Mouse (Mus musculus) lung, postnatal 14 days (tissue): ENCODE measurements around the gene Map4k4.

Source experiments
- DNase-seq: peaks from one replicate; pipeline ENCODE4 v3.0.0; 2021

The Map4k4 gene

DNA sequence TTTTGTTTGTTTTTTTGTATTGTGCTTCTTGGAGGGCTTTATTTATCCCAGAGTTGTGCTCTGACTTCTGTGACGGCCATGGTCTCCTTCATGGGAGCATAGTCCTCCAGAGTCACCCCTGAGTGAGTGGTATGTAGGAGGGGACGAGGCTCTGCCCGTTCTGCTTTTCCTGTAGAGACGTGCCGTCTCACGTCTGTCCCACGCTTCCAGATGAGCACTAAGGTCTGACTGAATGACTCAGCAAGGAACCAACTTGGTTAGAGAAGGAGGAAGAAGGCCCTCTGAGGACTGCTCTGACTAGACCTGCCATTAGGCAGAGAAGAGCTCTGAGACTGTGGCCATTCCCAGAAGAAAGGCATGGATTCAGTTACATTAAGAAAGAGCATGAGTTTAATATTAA lies 68.3 kb downstream of the Map4k4 start:
- no peak for DNase-seq

DNA sequence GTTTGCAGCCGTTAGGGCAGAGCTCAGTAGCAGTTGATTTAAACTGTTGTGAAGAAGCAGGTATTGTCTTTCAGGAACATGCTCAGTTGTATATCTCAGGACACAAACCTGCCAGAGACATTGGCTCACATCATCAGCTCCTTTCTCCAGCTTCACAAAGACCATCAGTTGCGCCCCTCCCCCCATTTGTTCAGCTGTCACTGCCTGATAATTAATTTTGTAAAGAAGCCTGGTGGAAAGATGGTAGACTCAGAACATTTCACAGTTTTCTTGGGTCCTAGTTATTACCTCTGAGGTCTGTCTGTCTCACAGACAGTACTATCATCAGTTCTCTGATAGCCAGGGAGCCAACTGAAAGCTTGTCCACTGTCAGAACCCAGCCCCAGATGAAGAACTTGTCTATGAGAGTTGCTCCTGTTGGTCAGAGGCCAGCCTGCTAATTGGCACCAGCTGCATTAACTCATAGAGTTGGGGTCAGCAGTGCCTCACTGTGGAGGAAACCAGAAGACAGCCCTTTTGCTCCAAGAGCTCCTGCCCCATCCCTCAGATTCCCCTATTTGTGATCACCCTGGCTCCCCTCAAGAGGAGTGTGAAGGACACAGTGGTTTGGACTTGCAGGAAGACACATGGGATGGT lies 69.2 kb downstream of the Map4k4 start:
- DNase-seq = no peak

DNA sequence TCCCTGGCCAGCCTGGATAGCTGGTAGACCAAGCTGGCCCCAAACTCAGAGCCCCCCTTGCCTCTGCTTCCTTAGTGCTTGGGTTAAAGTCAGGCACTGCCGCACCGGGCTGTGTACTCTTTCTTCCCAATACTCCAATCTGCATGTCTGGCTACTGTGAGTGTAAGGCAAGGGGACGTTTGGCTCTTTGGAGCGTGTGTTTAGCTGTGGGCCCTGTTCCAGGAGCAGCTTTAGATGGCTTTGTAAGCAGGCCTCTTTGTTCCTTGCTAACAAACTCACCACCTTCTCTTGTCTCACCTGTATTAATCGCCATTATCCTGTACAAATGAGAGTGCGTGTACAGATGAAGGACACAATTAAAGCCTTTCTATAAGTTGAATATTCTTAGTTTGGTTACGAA lies 71.7 kb downstream of the Map4k4 start:
- DNase-seq = no peak

DNA sequence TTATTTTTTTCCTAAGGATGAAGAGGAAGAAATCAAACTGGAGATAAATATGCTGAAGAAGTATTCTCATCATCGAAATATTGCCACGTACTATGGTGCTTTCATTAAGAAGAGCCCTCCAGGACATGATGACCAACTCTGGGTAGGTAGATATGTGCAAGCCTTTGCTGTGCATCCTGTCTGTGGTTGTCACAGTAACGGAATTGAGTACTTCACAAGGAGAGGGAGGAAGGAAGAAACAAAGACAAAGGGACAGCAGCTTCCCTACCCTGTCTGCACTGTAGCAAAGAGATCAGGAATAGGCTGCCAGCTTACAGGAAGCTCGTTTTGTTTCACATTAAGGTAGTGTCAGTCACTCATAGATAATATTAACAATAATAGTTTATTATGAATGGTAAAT lies 73.2 kb downstream of the Map4k4 start:
- no peak for DNase-seq

DNA sequence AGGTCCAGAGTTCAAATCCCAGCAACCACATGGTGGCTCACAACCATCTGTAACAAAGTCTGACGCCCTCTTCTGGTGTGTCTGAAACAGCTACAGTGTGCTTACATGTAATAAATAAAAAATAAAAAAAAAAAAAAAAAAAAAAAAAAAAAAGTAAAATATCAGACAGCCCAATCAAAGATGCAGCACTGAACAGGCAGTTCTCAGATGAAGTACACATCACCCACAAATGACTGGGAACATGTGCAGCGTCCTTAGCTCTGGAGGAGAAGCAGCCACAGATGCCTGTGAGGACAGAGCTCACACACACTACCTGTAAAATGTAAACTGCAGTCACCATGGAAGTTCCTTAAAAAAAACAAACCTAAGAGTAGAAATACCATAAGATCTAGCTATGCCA lies 74.3 kb downstream of the Map4k4 start:
- DNase-seq = no peak

DNA sequence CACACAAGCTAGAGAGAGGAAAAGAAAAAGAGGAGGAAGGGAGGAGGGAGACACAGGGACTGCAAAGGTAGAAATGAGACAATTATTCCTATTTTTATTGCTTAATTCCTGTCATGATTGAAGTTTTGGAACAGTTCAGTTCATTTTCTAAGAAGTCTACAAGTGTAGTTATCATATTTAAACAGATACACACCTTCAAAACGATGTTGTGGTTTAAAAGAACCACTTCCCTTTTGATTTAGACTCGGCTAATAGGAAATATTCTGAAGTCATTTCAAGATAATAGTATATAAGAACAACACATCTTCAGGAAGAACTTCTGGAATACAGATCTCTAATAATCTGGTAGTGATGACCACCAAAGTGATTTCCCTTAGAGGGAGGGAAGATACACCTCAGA lies 75.4 kb downstream of the Map4k4 start:
- no peak for DNase-seq

DNA sequence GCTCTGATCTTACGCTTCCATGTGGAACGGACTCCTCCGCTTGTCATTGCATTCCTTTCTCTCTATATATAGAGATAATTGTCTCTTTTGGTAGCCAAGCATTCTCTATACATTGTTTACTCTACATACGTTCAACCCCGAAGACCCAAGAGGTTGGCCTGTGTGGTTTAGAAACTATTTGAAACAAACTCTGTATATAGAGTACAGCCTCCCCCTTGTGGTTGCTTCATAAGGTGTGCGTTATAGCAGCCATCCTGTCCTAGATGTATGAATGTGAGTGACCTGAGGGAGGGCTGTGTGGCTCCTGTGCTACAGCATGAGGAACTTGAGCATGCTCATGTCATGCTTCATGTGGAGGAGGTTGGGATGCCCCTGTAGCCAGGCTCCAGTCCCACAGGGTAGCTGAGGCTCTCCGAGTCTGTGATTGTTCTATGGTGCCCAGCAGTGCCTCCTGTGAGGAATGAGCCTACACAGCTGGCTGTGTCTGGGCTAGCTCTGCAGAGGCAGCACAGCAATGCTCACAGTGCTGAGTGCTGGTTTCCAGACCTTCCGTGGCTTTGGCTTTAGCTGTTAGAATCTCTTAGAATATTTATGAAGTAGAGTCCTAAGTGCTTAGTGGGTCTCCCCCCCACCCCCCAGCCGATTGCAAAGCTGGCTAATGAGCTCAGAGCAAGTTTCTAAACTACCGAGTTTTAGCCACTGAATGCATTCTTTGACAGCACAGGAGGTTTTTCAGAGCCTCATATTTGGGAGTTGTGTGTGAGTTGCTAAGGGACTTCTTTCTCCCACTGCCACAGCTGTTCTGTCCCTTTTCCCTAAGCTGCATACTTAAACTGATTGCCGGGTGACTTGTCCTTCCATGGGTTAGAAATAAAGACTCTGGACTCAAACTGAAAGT lies 76.4 kb downstream of the Map4k4 start:
- no peak for DNase-seq

DNA sequence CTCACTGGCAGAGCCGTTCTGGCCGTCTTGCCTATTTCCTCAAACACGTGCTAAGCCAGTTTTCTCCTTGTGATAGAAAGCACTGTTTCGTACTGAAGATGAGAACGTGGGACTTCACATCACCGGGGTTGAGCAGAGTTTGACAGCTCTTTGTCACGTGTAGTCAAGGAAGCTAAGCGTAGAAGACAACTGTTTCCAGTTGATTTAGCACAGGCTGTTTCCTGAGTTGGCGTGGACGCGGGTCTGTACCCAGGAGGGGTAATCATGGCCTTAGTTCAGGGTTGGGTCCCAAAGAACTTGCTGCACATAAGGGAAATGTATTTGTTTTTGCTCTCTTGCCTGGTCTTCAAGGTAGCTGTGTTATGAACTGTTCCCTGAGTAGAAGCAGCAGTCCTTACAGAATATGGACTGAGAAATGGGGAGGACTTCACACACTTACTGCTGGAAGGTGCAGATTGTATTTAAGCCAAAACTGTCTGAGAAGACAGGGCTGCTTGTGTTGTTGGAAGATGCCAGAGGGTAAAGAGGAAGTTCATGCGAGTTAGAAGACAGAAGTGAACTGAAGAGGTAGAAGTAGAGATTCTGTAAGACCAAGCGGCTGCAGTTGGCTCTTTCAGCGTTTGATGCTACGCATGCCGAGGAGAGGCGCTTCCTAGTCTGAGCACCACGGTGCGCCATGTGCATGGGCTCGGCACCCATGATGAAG lies 78.2 kb downstream of the Map4k4 start:
- DNase-seq = no peak

DNA sequence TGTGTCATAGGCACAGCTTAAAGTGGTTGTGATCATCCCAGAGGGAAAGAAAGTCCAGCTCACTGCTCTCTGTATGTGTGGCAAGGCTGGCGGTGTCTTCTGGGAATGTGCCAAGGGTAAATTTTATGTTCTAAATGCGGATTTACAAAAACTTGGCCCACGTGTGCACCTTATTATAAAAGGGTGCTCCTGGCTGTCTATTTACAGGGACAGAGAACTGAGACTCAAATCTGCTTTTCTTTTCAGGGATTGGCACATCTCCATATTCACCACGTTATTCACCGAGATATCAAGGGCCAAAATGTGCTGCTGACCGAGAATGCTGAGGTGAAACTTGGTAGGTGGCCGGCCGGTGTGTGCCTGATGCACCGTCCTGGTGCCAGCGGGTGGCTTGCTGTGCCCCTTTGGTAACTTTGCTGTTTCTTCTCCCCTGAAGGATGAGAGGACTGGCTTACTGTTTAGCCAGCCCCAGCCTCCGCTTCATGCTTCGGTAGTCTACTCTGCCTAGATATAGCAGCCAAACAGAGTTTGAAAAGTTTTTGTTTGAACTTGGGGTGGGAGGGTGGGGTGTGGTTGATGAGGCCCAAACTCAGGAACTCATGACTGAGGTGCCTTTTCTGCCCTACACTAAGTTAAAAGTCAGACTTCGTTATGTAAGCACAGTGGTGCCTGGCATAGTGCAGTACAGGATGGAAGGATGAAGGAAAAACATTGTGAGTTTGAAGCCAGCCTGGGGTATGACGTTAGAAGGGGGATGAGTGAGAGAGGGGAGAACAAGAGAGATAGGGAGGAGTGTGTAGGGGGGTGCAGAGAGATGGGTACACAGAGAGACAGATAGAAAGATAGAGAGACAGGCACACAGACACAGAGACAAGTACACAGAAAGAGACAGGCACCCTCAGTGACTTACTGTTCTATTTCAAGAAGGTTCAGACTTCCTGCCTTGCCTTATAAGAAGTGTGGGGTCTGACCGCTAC lies 79.9 kb downstream of the Map4k4 start:
- no peak for DNase-seq

DNA sequence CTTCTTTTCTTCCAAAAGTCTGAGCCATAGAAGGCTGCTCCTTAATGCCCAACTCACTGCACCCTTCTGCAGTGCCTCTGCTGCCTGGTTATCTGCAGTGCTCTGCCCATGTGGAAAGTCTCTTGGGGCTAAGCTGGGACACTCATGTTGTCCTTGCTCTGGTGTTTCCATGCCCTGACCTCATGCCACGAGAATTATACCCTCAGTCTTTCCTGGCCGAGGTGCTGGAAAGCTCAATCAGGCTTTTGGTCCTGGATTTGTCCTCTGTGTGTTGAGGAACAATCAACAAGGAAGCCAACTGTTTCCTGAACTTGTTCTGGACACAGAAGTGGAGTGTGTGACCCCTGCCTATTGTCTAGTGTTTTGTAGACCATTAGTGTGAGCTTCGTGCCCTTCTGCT lies 81.3 kb downstream of the Map4k4 start:
- no peak for DNase-seq

DNA sequence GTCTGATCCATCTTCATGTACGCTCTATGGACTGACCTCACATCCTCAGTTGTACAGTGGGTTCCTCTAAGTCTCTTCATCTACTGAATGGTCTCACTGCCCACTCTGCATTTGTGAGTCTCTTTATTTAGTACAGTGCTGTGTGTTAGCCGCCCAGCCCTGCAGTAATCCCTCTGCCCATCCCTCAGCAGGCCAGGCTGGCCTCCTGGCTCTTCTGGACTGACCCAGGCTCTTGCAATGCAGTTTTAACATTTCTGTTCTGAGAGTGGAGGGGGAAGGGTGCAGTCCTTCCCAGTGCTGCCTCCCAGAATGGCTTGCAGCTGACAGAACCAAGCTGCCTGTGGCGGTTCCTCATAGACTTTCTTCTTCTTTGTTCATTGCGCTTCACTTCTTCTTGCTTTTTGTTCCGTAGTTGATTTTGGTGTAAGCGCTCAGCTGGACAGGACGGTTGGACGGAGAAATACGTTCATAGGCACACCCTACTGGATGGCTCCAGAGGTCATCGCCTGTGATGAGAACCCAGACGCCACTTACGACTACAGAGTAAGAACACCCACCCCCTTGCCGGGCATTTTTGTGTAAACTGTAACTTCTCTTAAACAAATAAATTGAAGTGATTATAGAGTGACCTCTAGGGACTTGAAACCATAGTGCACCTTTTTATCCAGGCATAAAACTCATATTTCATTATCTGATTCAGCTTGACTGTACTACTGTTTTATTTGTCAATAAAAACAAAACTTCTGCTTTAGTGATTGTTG lies 82.2 kb downstream of the Map4k4 start:
- DNase-seq = no peak

DNA sequence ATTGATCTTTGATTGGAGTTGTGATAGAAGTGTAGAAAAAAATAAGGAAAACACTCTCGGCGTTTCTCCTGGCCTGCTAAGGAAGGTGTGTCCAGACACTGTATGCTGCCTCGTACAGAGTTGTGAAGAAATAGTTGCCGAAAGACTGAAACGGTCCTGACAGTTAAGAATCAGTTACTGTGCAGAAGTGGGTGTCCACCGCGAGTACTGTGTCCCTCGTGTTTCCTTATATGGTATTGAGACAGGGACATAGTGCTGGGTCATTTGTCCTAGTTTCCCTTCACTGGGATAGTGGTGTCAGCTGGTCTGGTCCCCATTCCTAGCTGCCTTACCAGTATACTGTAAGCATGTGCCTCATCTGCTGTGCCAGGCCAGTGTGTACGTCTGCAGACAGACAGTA lies 83.6 kb downstream of the Map4k4 start:
- DNase-seq = no peak

DNA sequence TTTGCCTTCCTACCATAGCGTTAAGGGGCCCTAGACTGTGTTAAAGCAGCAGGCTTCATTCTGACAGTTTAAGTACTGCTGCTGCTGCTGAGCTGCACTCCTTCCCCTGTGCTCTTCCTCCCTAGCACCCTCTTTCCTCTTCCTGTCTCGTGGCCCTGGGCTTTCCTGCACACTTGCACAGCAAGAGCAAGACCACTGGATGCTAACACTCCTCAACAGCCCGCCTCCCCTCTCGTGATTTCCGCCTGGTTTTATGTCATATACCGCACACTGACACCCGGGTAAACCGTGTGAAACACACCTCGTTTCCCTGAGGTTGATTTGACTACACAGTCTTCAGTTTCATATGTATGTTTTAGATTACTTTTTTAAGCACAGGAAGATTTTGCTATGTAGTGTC lies 86.1 kb downstream of the Map4k4 start:
- DNase-seq = no peak

DNA sequence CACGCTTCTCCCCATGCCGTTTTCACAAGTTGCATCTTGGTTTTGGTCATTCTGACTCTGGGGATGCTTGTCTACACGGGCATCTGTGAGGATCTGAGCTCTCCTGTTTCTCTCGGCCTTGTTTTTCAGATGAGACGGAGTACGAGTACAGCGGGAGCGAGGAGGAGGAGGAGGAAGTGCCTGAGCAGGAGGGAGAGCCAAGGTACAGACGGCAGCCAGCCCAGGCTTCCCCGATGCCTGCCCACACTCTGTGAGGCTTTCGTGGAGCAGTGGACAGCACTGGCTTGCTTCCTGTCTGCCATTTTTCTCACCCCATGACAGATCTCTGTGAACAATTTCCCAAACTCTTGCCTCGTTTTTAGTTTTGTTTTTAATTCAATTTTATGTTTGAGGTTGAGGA lies 88.1 kb downstream of the Map4k4 start:
- peak; percentile 26 for DNase-seq

DNA sequence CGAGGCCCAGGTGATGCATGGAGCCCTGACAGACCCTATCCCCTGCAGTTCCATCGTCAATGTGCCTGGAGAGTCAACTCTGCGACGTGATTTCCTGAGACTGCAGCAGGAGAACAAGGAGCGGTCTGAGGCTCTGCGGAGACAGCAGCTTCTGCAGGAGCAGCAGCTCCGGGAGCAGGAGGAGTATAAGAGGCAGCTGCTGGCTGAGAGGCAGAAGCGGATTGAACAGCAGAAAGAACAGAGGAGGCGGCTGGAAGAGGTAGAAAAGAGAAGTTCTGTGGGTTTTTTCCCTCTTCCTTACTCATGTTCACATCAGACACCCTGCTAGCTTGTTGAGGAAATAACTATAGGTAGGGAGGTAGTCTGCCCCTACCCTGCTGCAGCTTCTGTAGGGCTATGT lies 89.3 kb downstream of the Map4k4 start:
- DNase-seq = no peak

DNA sequence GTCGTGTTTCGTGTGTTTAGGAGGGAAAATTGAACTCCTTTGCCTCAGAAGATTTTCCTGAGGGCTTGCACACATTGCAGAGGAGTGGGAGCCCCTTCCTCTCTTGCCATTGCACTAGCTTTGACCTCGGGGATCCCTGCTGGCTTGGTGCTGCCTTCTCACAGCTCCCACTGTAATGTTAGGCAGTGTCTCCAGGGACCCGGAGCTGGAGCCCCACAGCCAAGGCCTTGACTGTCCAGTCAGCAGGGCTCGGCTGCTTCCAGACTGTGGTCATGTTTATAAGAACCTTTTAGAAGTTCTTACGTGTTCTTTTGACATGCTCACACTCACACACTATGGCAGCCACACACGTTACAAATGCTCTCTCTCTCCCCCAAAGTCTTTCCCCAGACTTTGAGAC lies 93.2 kb downstream of the Map4k4 start:
- DNase-seq = no peak

DNA sequence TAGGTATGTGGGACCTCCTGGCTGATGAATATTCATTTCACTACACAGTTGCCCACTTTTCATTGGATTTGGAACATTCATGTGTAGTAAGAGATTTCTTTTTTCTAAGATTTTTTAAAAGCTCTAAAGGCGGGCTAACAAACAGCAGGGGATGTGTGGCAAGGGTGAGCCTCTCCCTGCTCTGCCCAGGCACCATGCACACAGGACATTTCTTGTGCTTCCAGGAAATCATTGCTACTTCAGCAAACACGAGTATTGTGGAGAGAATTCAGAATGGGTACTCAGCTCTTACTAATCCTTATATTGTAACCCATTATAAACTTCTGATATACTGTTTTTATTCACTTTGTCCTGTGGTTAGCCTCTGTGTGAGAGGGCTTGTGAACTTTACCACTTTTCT lies 94.9 kb downstream of the Map4k4 start:
- no peak for DNase-seq

DNA sequence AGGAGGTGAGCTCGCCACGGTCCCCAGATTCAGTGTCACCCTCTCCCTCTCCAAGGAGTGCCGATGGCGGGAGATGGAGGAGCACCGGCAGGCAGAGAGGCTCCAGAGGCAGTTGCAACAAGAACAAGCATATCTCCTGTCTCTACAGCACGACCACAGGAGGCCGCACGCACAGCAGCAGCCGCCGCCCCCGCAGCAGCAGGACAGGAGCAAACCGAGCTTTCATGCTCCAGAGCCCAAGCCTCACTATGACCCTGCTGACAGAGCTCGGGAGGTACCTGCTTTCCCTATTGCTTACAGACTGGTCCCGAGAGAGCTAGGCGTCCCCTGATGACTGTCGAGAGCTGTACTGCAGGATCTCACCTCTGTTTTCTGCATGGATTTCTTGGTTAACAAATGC lies 99.8 kb downstream of the Map4k4 start:
- no peak for DNase-seq

DNA sequence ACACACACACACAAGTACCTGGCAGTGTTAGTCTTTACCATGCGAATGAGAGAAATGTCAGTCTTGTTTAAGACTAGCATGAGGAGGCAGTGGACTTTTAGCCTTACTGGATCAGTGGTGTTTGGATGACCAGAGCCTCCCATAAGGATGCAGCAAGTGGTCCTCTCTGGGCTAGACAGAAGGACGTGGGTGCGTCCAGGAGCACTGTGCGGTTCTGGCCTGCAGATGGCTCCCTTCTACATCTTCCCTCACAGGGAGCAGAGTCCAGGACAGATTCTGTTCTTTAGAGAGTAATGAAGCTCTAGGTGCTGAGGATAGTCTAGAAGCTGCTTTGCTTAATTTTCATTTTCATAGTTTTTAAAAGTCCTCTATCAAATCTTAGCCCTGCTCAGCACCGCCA lies 100.2 kb downstream of the Map4k4 start:
- DNase-seq = peak; percentile 22

DNA sequence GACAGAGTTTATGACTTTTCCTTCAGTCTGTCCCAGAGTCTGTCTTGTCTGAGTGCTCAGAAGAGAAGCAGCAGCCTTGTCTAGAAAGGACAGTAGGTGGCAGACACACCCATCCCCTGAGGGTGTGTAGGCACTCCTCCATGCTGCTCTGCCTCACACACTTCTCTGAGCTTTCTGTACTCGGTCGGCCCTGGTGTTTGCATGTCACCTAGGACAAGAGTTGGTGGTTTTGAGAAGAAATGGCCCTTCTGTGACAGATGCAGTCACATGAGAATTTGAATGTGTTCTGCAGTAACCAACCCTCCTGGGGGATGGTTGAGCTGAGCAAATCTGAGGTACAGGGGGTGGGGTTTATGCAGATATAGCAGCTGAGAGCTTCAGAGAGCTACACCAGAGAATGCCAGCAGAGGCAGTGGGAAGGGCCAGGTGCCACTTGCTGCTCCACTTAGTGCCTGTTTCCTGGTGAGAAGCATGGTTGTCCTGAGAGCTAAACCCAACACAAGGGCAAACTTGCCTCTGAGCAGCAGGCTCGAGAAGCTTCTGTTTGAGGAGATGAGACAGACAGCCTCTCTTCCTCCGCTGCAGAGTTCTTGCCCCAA lies 101.5 kb downstream of the Map4k4 start:
- no peak for DNase-seq

DNA sequence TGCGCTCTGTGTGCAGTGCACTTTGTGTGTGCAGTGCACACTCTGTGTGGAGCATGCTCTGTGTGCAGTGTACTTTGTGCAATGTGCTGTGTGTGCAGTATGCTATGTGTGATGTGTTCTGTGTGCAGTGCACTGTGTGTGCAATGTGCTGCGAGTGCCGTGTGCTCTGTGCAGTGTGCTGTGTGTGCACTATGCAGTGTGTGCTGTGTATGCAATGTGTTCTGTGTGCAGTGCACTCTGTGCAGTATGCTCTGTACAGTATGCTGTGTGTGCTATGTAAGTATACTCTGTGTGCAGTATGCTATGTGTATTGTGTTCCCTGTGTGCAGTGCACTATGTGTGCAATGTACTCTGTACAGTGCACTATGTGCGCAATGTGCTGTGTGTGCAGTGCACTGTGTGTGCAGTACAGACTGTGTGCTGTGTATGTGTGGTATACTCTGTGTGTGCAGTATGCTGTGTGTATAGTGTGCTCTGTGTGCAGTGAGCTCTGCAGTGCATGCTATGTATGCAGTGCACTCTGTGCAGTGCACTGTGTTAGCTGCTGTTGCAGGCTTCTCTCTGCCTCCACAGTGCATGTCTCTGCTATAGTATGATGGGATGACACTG lies 105.4 kb downstream of the Map4k4 start:
- DNase-seq = no peak
